Mouse (Mus musculus) small intestine, adult 2 months (tissue): ENCODE results near the gene Ccdc8.

ENCODE experiments used
- CTCF ChIP-seq: fragments of 200-500 bp; IDR thresholded peaks from 2 replicates; pipeline ENCODE4 v1.5.1; 2012; ENCODE audit warnings: low read depth, mild to moderate bottlenecking, control low read depth, inconsistent platforms, low read length, moderate library complexity, mixed read lengths; ENCODE audit not compliant: insufficient replicate concordance, insufficient read length; ENCODE audit errors: extremely low read depth
- POLR2A ChIP-seq: fragments of 200-500 bp; IDR thresholded peaks from 2 replicates; pipeline ENCODE4 v1.6.1; 2012; ENCODE audit warnings: low read depth, mild to moderate bottlenecking, control low read depth, inconsistent platforms, low read length, moderate library complexity

- no peak for TF ChIP-seq CTCF
- TF ChIP-seq POLR2A: no peak
These were observed 17.5 kb downstream of the Ccdc8 start for GRCm38 (mm10) chr7:17010010-17010347.
